Mouse (Mus musculus) megakaryocyte, embryonic 14.5 days (primary cell): ENCODE data around the gene Hist1h4m.

Experiments
- FLI1 ChIP-seq: IDR thresholded peaks from 2 replicates; pipeline ENCODE4 v1.6.1; 2012; ENCODE audit warnings: low read length, inconsistent platforms, mixed read lengths
- GATA1 ChIP-seq: IDR thresholded peaks from 3 replicates; pipeline ENCODE4 v1.6.1; 2012; ENCODE audit warnings: mixed read lengths, low read length, inconsistent platforms, borderline replicate concordance

DNA sequence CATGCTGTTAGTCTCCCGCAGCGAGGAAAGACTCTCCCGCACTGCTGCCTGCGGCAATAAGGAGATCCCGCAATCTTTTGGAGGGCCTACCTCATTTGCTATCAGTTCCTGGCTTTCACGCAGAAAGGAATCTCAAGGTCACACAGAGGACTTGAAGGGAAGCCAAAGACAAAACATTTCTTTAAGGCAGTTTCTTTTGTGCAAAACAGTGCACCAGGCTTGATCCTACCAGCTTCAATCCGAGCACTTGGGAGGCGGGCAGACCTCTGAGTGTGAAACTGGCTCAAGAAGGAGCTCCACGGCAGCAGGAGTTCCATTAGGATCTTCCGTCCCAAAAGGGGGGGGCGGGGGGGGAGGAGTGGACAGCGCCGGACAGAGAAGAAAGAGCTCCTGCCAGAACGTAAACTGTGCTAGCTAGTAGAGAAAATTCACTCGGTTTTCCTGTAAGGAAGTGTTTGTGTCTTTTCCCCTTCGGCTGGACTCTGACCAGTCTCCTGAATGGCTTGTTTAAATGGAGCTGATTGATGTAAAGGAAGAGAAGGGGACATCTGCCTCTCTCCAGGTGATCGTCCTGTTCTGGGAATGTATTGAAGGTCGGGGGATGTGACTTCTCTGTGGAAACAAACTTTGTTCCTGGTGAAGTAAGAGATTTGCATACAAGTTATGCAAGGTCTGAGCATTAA, 20.8 kb upstream of the Hist1h4m start:
- no peak for TF ChIP-seq GATA1
- no peak for TF ChIP-seq FLI1
